Mouse (Mus musculus) liver, embryonic 14.5 days (tissue): Measurements from ENCODE around the gene Ifna1.

Experiments
- CTCF ChIP-seq: IDR thresholded peaks from 2 replicates; pipeline ENCODE4 v1.5.1; 2016; ENCODE audit warnings: antibody characterized with exemption, low read depth, control low read depth
- EP300 ChIP-seq: IDR thresholded peaks from 2 replicates; pipeline ENCODE4 v1.6.1; 2016; ENCODE audit warnings: antibody characterized with exemption, low read depth

GRCm38 (mm10) chr4:88864599-88864998 is 14.7 kb downstream of the Ifna1 start:
- TF ChIP-seq CTCF = no peak
- TF ChIP-seq EP300 = no peak
